Mouse (Mus musculus): ENCODE measurements around the gene Baz2a. TPM values are rescaled to one million over a fixed set of nuclear protein-coding genes. Genes with fewer than 3 reads are reported as not detected.
"Not testable (repeated sequence)": the region's sequence is repeated elsewhere in the genome, so short reads cannot be mapped to it uniquely, and the experiment has no call there.

The Baz2a gene
- total RNA-seq (2022), result 10 to 100 TPM; 52.9 to 78.0 (median 62.7) TPM

DNA sequence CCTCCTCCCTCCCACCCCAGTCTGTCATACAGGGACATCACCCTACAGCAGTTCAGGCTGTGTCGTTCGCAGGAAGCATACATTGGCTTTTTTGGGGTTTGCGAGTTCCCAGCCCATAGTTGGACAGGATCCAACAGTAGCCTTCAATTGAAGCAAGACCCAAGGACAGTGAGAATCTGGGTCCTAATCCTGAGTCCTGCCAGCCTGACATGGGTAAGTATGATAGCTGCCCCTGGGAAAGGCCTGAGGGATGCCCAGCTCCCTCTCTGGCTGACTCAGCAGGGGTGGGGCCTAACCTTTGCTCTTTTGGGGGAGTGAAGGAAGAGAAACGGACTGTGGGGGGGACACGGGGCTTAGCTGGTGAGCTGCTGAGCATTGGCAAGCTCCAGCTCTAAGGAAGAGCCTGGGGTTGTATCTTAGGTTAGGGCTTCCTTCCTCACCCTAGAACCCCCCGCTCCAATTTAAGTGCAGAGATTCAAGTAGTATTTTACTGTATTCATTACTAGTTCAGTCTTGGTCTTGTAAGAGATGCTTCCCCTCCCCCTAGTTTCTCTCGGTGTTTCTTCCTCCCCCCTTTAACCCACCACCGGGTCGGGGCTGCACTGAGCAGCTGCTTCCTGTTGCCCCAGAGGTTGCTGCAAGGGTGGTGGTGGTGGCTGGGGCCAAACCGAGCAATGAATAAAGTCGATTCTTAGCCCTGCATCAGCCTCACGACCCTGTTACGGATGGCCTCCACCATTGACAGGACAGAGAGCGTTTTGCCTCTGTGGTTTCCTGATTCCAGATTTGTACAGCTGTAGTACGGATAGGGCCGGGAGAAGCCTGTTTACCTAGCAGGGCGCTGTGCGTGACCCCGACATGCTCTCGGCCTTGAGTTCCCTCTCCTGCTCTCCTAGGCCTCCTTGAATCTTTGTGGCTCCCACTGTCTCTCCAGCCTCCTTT, at the start of gene Baz2a:
TSS of gene Baz2a (plus strand) at position 14 of the 942 bp plus-strand sequence.
- DNase-seq, result peak; percentile 72

DNA sequence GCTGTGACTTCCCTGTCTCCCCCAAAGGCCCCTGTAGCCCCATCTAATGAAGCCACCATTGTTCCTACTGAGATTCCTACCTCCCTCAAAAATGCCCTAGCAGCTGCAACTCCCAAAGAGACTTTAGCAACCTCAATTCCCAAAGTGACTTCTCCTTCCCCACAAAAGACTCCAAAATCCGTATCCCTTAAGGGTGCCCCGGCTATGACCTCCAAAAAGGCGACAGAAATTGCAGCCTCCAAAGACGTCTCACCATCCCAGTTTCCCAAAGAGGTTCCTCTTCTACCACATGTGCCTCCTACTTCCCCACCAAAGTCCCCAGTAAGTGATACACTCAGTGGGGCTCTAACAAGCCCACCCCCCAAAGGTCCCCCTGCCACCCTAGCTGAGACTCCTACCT, 49.7 kb upstream of the Baz2a start:
- no peak for DNase-seq

DNA sequence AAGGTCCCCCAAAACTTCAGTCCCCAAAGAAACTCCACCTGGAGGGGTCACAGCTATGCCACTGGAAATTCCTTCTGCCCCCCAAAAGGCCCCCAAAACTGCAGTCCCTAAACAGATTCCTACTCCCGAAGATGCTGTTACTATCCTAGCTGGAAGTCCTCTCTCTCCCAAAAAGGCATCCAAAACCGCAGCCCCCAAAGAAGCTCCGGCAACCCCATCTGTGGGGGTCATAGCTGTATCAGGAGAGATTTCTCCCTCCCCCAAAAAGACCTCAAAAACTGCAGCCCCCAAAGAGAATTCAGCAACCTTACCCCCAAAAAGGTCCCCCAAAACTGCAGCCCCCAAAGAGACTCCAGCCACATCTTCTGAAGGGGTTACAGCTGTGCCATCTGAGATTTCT, 48.9 kb upstream of the Baz2a start:
- DNase-seq, result no peak

DNA sequence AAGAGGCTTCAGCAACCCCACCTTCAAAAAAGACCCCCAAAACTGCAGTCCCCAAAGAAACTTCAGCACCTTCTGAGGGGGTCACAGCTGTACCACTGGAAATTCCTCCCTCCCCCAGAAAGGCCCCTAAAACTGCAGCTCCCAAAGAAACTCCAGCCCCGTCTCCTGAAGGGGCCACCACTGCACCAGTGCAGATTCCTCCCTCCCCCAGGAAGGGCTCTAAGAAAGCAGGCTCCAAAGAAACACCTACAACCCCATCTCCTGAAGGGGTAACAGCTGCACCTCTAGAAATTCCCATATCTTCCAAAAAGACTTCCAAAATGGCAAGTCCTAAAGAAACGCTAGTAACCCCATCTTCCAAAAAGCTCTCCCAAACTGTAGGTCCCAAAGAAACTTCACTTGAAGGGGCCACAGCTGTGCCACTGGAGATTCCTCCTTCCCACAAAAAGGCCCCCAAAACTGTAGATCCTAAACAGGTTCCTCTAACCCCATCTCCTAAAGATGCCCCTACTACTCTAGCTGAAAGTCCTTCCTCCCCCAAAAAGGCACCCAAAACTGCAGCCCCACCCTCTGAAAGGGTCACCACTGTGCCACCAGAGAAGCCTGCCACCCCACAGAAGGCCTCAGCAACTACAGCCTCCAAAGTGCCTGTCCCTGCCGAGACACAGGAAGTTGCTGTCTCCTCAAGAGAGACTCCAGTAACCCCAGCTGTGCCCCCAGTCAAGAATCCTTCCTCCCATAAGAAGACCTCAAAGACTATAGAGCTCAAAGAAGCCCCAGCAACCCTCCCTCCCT, 48.1 kb upstream of the Baz2a start:
- no peak for DNase-seq

DNA sequence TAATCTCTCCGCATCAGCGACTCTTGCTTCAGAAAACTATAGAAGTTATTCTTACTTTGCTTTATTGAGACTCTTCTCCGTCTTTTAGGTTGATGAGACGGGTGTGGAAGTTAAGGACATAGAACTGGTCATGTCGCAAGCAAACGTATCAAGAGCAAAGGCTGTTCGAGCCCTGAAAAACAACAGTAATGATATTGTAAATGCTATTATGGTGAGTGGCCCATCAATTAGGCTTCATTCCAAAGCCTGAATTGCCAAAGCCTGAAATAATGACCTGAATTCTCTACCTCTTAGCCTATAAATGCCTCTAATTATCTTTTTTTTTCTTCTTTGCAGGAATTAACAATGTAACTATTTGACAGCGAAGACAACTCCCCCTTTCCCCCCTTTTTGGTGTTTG, 43.2 kb upstream of the Baz2a start:
- no peak for DNase-seq

DNA sequence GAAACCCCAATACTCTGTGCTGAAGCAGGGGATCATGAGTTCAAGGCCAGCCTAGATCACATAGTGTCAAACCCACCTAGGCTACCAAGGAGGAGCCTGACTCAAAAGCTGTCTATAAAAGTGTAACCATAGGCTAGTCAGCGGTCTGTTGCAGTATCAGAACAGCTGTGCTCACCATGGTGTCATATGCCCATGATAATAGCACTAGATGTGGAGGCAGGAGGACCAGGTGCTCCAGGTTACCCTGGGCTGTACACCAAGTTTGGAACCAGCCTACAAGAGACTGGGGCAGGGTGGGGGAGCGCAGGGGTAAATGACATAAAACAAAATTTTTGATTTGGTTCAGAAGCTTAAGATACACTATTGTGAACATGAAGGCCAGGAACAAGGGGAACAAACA, 41.6 kb upstream of the Baz2a start:
- no peak for DNase-seq

DNA sequence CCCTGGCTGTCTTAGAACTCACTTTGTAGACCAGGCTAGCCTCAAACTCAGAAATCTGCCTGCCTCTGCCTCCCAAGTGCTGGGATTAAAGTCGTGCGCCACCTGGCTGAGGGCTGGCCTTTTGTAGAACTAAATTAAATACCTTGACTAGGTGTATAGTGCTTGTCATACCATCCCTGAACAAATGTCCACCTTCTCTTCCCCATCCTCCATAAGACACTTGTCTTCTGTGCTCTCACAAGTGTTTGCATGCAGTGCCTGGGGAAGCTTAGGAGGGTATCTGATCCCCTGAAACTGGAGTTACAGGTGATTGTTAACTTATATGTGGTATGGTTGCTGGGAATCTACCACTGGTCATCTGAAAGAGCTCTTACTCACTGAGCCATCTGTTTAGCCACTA, 41.0 kb upstream of the Baz2a start:
- no peak for DNase-seq

DNA sequence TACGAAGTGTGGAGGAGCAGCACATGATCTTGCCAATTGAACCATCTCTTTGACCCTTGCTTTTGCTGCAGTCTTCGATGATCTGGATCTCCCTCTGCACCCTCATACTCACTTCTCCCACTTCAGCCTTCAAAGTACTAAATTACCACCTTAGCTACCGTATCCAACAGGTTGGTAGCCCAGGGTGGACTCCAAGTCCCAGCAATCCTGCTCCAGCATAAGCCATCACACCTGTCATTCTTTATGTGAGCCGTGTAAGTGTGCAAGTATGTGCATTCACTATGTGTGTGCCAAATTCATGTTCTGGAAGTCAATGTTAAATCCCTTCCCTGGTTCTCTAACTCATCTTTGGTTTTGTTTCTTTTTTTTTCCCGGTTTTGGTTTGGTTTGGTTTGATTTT, 39.8 kb upstream of the Baz2a start:
- no peak for DNase-seq

DNA sequence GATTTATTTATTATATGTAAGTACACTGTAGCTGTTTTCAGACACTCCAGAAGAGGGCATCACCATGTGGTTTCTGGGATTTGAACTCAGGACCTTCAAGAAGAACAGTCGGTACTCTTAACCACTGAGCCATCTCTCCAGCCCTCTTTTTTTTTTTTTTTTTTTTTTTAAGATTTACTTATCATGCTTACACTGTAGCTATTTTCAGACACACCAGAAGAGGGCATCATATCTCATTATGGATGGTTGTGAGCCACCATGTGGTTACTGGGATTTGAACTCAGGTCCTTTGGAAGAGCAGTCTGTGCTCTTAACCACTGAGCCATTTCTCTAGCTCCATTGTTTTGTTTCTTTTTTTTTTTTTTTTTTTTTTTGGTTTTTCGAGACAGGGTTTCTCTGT, 39.2 kb upstream of the Baz2a start:
- not testable (repeated sequence) for DNase-seq

DNA sequence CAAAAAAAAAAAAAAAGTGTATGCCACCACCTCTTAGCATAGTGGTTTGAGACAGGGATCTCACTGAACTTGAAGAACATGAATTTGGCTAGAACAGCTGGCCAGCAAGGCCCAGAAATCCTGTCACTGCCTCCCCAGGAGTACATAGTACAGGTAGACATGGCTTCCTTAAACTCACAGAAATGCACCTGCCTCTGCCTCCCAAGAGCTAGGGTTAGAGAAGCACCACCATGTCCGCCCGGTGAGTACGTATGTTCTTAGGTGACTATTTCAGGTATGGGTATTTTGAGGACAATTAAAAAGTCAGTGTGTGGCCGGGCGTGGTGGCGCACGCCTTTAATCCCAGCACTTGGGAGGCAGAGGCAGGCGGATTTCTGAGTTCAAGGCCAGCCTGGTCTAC, 38.4 kb upstream of the Baz2a start:
- DNase-seq, result no peak

DNA sequence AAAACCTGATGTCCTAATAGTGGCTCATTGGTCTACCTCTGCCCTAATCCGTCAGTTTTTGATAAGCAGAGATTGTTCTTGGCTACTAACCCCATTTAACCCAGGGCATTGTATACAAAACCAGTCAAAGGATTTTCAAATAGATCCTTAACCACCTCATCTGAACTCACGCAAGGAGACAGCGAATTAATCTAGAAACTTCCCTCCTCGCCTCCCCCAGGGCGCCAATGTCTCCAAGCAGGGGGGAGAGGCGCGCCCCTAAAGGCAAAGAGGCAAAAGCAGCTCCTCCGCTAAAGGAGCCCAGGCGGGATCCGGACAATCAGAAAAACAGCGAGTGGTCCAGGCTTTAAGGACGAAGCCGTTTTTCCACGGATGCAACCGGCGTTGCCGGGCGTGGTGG, 33.2 kb upstream of the Baz2a start:
- DNase-seq, result no peak

DNA sequence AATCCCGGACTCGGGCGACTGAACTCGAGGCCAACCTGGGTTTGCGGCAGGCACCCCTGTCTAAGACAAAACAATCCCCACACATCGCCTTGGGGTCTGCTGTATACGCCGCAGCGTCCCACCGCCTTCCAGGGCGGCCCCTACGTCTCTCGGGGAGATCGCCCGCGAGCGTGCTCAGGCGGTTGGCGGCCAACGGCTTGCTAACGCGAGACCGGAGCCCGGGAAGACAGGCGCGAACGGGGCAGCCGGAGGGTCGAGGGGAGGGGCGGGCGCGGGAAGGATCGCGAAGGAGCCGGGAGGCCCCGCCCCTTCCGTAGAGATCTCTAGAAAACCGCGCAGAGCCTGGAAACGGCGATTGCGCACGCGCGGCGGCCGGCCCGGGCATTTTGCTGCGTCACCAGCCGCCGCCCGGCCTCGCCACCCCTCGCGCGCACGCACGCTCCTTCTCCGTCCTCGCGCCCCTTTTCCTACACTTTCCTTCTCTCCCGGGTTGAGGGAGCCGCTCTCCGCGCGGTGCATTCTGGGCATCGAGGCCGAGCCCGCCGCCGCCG, 32.7 kb upstream of the Baz2a start, which contains the start of gene Ptges3:
TSS of gene Ptges3 (plus strand) at position 354 of the 551 bp plus-strand sequence.
- DNase-seq, result peak; percentile 92

DNA sequence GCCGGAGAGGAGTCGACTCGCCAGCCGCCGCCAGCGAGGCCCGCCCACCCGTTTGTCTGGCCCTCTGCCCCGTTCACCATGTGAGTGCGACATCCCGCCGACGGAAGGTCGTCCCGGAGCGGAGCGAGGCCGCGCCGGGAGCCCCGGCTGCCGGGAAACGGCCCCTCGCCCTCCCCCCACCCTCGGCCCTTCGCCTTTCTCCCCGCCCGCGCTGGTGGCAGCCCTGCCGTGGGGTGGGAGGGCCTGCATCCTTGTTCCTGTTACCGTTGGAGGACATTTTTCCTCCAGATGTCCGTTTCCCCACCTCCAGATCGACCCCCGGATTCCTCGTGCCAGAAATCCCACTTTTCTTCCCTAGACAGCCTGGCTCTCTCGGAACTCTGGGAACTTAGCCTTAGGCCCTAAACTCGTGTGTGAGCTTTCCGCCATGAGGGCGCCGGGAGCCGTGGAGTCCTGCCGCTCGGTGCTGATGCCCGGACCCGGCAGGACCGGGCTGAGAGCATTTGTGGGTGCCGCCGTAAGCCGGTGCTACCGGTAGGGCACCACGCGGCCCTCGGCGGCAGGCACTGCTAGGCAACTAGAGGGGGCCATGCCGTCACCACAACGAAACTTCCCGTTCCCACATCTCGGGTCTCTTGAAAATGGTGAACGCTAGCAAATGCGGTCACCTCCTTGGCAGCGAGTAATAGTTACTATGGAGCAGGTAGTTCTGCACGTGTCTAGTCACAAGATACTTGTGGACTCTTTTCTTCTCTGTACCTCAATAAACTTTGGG, 32.0 kb upstream of the Baz2a start:
- peak; percentile 42 for DNase-seq

DNA sequence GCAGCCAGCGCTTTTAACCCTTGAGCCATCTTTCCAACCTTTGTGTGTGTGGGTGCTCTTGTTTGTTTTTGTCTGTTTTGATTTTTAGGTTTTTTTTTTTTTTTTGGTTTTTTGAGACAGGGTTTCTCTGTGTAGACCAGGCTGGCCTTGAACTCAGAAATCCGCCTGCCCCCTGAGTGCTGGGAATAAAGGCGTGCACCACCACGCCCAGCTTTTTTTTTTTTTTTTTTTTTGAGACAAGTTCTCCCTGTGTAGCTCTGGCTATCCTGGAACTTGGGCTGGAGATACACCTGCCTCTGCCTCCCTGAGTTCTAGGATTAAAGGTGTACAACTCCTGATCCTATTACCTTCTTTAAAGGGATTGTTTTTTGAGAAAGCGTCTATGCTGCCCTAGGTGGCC, 30.3 kb upstream of the Baz2a start:
- no peak for DNase-seq

DNA sequence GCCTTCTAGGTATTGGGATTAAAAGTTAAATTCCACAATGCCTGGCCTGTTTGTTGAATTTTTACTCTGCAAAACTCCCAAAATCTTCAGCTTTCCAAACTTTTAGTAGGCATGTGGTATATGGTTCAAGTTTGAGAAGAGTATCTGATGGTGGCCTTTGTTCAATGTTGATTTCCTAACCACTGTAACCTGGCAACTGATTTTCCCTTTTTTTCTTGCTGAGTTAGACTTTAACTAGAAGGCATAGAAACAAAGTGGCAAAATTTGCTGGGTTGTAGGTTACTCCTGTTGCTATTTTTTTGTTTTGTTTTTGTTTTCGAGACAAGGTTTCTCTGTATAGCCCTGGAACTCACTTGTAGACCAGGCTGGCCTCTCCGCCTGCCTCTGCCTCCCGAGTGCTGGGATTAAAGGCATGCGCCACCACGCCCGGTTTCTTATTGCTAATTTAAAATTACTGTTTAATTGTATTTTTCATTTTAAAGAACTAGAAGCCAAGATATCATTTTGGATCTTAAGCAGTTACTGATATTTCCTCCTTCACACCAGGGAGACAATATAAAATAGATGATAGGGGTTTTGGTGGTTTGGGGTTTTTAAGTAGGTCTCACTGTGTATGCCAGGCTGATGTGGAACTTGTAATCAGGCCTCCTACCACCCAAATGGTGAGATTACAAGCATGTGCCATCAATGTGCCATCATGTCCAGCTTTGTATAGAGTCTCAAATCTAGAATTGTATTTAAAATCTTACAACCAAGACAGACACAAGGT, 29.0 kb upstream of the Baz2a start:
- no peak for DNase-seq

DNA sequence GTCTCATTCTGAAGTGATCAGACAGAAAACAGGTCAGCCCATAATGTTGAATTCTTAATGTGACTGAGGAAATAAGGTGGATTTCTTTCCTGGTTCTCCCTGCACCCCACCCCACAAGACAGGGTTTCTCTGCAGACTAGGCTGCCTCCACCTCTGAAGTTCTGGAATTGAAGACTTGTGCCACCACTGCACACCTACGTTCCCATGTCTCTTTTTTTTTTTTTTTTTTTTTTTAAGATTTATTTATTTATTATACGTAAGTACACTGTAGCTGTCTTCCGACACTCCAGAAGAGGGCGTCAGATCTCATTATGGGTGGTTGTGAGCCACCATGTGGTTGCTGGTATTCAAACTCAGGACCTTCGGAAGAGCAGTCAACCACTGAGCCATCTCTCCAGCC, 25.3 kb upstream of the Baz2a start:
- no peak for DNase-seq

DNA sequence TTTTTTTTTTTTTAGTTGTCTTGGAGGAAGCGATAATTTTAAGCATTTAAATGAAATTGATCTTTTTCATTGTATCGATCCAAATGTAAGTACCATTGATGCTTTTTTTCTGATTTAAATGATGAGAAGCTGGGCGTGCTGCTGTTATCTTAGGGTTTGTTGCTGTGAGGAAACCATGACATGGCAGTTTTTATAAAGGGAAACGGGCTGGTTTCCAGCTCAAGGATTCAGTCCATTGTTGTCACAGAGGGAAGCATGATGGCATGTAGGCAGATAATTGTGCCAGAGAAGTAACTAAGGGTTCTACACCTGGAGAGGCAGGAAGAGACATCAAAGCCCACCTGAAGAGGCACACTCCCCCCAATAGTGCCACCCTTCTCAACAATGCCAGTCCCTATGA, 22.2 kb upstream of the Baz2a start:
- DNase-seq, result no peak

DNA sequence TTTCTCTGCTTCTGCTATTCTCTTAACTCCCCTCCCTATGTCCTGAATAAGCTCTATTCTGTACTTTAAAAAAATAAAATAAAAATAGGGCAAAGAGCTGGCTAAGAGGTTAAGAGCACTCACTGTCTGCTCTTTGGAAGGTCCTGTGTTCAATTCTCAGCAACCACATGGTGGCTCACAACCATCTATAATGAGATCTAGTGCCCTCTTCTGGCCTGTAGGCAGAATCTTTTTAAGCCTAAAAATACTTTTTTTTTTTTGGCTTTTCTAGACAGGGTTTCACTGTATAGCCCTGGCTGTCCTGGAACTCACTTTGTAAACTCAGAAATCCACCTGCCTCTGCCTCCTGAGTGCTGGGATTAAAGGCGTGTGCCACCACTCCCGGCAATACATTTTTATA, 20.9 kb upstream of the Baz2a start:
- not testable (repeated sequence) for DNase-seq

DNA sequence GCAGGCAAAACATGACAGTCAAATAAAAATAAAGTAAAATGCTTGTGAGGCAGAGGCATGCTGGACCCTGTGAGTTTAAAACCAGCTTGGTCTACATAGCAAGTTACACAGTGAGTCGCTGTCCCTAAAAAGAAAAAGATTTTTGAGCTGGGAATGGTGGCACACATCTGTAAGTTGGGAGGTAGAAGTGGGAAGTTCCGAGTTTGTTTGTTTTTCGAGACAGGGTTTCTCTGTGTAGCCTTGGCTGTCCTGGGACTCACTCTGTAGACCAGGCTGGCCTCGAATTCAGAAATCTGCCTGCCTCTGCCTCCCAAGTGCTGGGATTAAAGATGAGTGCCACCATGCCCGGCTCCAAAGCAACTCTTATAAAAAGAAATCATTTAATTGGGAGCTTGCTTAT, 13.1 kb upstream of the Baz2a start:
- not testable (repeated sequence) for DNase-seq

DNA sequence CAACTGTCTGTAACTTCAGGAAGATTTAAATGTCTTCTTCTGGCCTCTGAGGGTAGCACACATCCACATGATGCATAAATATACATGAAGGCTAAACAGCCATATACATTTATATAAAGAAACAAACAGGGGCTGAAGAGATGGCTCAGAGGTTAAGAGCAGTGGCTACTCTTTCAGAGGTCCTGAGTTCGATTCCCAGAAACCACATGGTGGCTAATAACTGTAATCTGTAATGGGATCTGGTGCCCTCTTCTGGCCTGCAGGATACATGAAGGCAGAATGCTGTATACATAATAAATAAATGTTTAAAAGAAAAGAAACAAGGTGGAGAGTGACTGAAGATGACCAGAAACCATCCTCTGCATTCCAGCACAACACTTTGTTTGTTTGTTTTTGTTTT, 10.9 kb upstream of the Baz2a start:
- DNase-seq, result no peak

DNA sequence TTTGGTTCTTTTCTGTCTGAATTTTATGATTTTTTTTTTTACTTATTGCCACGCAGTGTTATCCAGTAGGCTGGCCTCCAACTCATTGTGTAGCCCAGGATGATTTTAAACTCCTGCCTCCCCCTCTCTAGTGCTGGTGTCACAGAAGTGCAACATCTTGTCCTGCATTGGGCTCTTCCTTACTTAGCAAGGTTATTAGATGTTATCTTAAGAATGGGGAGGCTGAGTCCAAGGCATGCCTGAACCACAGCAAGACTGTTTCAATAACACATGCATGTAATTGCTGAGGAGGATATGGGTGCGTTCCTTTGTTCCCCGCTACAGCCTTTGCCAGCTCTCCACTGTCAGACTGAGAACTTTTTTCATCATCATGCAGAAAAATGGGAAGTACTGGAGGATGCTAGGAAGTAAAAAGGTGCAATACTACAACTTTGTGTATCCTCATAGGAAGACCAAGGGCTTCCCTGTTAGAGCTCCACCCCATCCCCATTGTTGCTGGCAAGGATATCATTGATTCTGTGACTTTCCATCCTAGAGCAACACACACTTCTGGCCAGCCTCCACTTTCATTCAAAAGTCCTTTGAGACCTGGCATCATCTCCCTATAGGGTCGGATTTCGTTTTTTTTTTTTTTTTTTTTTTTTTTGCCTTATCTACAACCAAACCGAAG, 9.4 kb upstream of the Baz2a start:
- DNase-seq, result no peak
